Mouse (Mus musculus): ENCODE data around the gene Mef2b. TPM values are rescaled to one million over a fixed set of nuclear protein-coding genes. Genes with fewer than 3 reads are reported as not detected.

Mef2b gene
- total and polyA plus RNA-seq, 2 experiments from 2014 or later = 0.55 to 1.5 TPM

DNA sequence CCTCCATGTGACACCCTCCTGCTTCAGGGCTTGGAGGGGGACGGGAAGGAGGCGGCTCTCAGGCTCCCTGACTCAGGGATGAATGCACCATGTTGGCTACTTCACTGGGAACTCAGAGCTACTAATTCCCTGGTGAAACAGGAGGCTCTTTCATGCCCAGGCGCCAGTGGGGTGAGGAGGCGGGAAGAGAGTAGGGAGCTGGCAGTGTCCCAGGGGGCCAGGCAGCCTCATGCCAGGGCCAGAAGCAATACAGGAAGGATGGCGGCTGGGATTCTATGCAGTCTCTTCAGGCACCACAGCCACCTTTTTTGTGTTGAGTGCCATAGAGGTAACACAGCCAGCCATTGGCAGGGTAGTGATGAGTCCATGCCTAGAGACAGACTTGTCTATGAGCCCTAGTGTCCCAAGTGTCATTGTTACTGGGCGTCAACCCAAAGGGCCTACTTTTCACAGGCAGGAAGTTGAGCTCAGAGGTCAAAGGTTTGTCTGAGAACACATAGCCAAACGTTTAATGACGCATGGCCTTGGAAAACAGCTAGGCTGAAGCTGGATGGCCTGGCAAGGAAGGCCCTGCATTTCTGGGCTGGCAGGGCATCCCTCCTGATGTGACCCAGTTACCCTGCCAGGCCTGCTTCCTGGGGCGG lies 10.1 kb upstream of the Mef2b start:
- DNase-seq (ENCODE audit: low spot score) (peak; percentile 86), ATAC-seq (ENCODE audit: low FRiP score) (peak; percentile 68)
- Histone ChIP-seq H3K4me3 (ENCODE audit: low read depth, low read length) (no peak overlapping the region), H3K4me1 (ENCODE audit: insufficient read depth, low read length) (no peaks in the 10 kb centered on the region; the same call in 1 of the 2 replicates), H3K27ac (ENCODE audit: low read depth, low read length) (peak overlapping the region; percentile 57; the same call in 1 of the 2 replicates), H3K9ac (replicated peaks; ENCODE audit: low read length, poor library complexity, severe bottlenecking) (no peak overlapping the region), H3K27me3 (ENCODE audit: insufficient read depth, low read length) (no peaks in the 10 kb centered on the region), H3K9me3 (ENCODE audit: low read length) (no peaks in the 10 kb centered on the region), H3K36me3 (ENCODE audit: insufficient read depth, low read length) (peaks cover 8% of the 10 kb centered on the region; the same call in 1 of the 2 replicates), H3K4me2 (ENCODE audit: low read depth, low read length, poor library complexity, severe bottlenecking) (no peak overlapping the region)
- no peak for TF ChIP-seq CTCF (IDR thresholded peaks at IDR 0.05)
- 54% methylated on average over 9 of the region's 9 CpGs for WGBS

- DNase-seq (ENCODE audit: low spot score) (no peak), ATAC-seq (ENCODE audit: low FRiP score) (no peak)
- TF ChIP-seq CTCF (IDR thresholded peaks at IDR 0.05) = no peak
- H3K4me3 ChIP-seq (ENCODE audit: low read depth, low read length) = no peak overlapping the region
- no peak overlapping the region for H3K4me2 ChIP-seq (ENCODE audit: low read depth, low read length, poor library complexity, severe bottlenecking)
- peak overlapping the region; percentile 57; the same call in 1 of the 2 replicates for H3K27ac ChIP-seq (ENCODE audit: low read depth, low read length)
- H3K9me3 ChIP-seq (ENCODE audit: low read length) = no peaks in the 10 kb centered on the region
- peaks cover 15% of the 10 kb centered on the region for H3K36me3 ChIP-seq (ENCODE audit: insufficient read depth, low read length)
- no peaks in the 10 kb centered on the region for H3K27me3 ChIP-seq (ENCODE audit: insufficient read depth, low read length)
- no peak overlapping the region for H3K9ac ChIP-seq (replicated peaks; ENCODE audit: low read length, poor library complexity, severe bottlenecking)
- WGBS = 81% methylated on average over 3 of the region's 3 CpGs
- no peaks in the 10 kb centered on the region; the same call in 1 of the 2 replicates for H3K4me1 ChIP-seq (ENCODE audit: insufficient read depth, low read length)
Observed at GRCm38 (mm10) chr8:70130066-70130465, 9.4 kb upstream of the Mef2b start.

DNA sequence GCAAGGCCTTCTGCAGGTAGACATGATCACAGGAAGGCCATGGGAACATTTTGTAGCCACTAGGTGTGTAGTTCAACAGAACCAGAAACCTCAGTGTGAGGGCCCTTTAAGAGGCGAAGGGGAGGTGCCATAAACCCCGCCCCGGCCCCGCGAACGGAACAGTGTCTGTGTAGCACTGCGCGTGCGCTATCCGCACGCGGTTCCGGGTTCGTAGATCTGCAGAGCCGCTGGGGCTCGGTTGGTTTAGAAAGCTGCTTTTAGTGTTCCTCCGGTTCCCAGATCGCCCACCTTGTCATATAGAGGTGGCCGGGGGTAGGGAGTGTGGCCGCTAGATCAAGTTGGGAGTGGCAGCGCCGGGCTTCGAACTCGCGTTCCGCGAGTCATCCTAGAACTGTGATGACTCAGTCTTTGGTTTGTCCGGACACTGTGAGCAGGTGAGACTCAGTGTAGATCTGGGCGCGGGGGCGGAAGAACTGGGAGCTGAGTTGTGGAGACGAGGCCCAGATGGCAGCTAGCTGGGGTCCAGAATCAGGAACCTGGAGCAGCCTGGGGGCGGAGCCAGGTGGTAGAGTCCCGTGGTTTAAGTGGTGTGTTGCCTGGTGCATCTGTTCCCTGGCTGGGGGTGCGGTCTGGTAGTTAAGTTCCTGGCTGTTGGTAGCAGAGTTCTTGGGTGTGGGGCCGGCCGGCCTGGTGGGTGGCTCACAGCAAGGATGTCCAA lies 8.2 kb upstream of the Mef2b start, which contains the start of gene Nr2c2ap:
Gene Nr2c2ap (plus strand): TSS at position 168 of the 718 bp plus-strand sequence.
- 1% methylated on average over 37 of the region's 37 CpGs for WGBS
- peak within 1 kb of the TSS; percentile 71 for H3K4me2 ChIP-seq (ENCODE audit: low read depth, low read length, poor library complexity, severe bottlenecking)
- peak within 1 kb of the TSS; percentile 61 for H3K9ac ChIP-seq (replicated peaks; ENCODE audit: low read length, poor library complexity, severe bottlenecking)
- H3K9me3 ChIP-seq (ENCODE audit: low read length) = no peaks in the 10 kb centered on the region
- H3K27me3 ChIP-seq (ENCODE audit: insufficient read depth, low read length) = no peaks in the 10 kb centered on the region
- H3K4me3 ChIP-seq (ENCODE audit: low read depth, low read length) = peak within 1 kb of the TSS; percentile 44
- TF ChIP-seq CTCF (IDR thresholded peaks at IDR 0.05) = peak; percentile 40; the same call in 1 of the 2 replicates
- ATAC-seq (ENCODE audit: low FRiP score) (peak; percentile 68), DNase-seq (ENCODE audit: low spot score) (peak; percentile 94)
- peak within 1 kb of the TSS; percentile 57 for H3K27ac ChIP-seq (ENCODE audit: low read depth, low read length)
- peaks cover 25% of the 10 kb centered on the region for H3K36me3 ChIP-seq (ENCODE audit: insufficient read depth, low read length)
- H3K4me1 ChIP-seq (ENCODE audit: insufficient read depth, low read length) = no peaks in the 10 kb centered on the region; the same call in 1 of the 2 replicates

DNA sequence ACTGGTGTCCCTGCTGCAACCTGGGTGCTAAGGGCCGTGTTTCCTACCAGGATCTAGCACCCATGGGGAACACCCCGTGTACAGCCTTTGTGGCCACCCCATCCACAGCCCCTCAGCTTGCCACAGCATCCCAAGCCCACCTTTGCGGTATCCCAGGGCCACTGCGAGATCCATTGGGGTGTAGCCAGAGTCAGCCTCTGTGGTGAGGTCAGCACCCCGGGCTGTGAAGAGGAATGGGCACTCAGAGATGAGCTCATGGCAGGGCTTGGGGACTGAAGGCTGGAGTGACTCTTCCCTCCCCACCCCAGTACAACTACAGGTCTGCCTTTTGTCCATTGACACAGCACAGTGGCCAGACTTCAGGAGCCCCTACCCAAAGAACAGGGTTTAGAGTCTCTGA lies 5.4 kb upstream of the Mef2b start:
- H3K9ac ChIP-seq (replicated peaks; ENCODE audit: low read length, poor library complexity, severe bottlenecking) = no peak overlapping the region
- no peak overlapping the region for H3K27ac ChIP-seq (ENCODE audit: low read depth, low read length)
- no peaks in the 10 kb centered on the region for H3K27me3 ChIP-seq (ENCODE audit: insufficient read depth, low read length)
- no peak for DNase-seq (ENCODE audit: low spot score)
- WGBS = 97% methylated on average over 5 of the region's 5 CpGs
- no peaks in the 10 kb centered on the region for H3K9me3 ChIP-seq (ENCODE audit: low read length)
- ATAC-seq (ENCODE audit: low FRiP score) = no peak
- peaks cover 26% of the 10 kb centered on the region for H3K36me3 ChIP-seq (ENCODE audit: insufficient read depth, low read length)
- H3K4me1 ChIP-seq (ENCODE audit: insufficient read depth, low read length) = no peaks in the 10 kb centered on the region; the same call in 1 of the 2 replicates
- H3K4me3 ChIP-seq (ENCODE audit: low read depth, low read length) = no peak overlapping the region
- H3K4me2 ChIP-seq (ENCODE audit: low read depth, low read length, poor library complexity, severe bottlenecking) = no peak overlapping the region
- no peak for TF ChIP-seq CTCF (IDR thresholded peaks at IDR 0.05)

- H3K4me1 ChIP-seq (ENCODE audit: insufficient read depth, low read length) = no peaks in the 10 kb centered on the region; the same call in 1 of the 2 replicates
- no peaks in the 10 kb centered on the region for H3K27me3 ChIP-seq (ENCODE audit: insufficient read depth, low read length)
- H3K27ac ChIP-seq (ENCODE audit: low read depth, low read length) = no peak overlapping the region
- H3K36me3 ChIP-seq (ENCODE audit: insufficient read depth, low read length) = peaks cover 26% of the 10 kb centered on the region
- no peaks in the 10 kb centered on the region for H3K9me3 ChIP-seq (ENCODE audit: low read length)
- DNase-seq (ENCODE audit: low spot score) = no peak
- no peak overlapping the region for H3K4me3 ChIP-seq (ENCODE audit: low read depth, low read length)
- no peak overlapping the region for H3K9ac ChIP-seq (replicated peaks; ENCODE audit: low read length, poor library complexity, severe bottlenecking)
- 93% methylated on average over 9 of the region's 9 CpGs for WGBS
- no peak for ATAC-seq (ENCODE audit: low FRiP score)
- TF ChIP-seq CTCF (IDR thresholded peaks at IDR 0.05) = no peak
- H3K4me2 ChIP-seq (ENCODE audit: low read depth, low read length, poor library complexity, severe bottlenecking) = no peak overlapping the region
Observed at GRCm38 (mm10) chr8:70134931-70135330, 4.6 kb upstream of the Mef2b start.

DNA sequence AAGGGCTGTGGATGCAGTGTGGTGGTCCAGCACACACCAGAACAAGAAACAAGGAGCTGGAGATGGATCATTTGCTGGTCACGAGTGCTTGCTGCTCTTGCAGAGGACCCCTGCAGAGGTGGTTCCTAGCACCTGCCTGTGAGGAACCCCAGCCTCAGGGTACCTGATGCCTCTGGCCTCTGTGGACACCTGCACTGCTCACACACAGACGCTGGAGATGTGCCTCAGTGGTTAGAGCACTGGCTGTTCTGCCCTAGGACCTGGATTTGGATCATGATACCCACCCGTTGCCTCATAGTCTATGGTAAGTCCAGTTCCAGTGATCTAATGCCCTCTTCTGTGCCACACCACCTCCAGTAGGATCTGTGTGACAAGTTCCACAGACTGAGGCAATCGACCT lies 2.9 kb upstream of the Mef2b start:
- WGBS = 86% methylated on average over 4 of the region's 4 CpGs
- Histone ChIP-seq H3K27me3 (ENCODE audit: insufficient read depth, low read length) (no peaks in the 10 kb centered on the region), H3K4me1 (ENCODE audit: insufficient read depth, low read length) (peaks cover 7% of the 10 kb centered on the region), H3K4me3 (ENCODE audit: low read depth, low read length) (no peak overlapping the region), H3K4me2 (ENCODE audit: low read depth, low read length, poor library complexity, severe bottlenecking) (no peak overlapping the region), H3K27ac (ENCODE audit: low read depth, low read length) (no peak overlapping the region), H3K36me3 (ENCODE audit: insufficient read depth, low read length) (peaks cover 26% of the 10 kb centered on the region), H3K9ac (replicated peaks; ENCODE audit: low read length, poor library complexity, severe bottlenecking) (no peak overlapping the region), H3K9me3 (ENCODE audit: low read length) (no peaks in the 10 kb centered on the region)
- no peak for DNase-seq (ENCODE audit: low spot score)
- no peak for ATAC-seq (ENCODE audit: low FRiP score)
- TF ChIP-seq CTCF (IDR thresholded peaks at IDR 0.05) = no peak
